Mouse (Mus musculus) E14TG2a.4 (cell line): Measurements from ENCODE around the gene Gpr34.

Source experiments
- H3K27me3 ChIP-seq: 2 replicates; pipeline ENCODE4 v1.6.1; 2014; ENCODE audit warnings: low read length, control low read depth; ENCODE audit not compliant: insufficient read depth
- H3K36me3 ChIP-seq: 2 replicates; pipeline ENCODE4 v1.6.1; 2014; ENCODE audit warnings: low read length, control low read depth; ENCODE audit not compliant: insufficient read depth
- H3K4me1 ChIP-seq: replicated peaks from 2 replicates; pipeline ENCODE4 v1.6.1; 2014; ENCODE audit warnings: low read depth, low read length, control low read depth
- H3K4me3 ChIP-seq: replicated peaks from 2 replicates; pipeline ENCODE4 v1.5.1; 2014; ENCODE audit warnings: mild to moderate bottlenecking, low read length
- H3K9me3 ChIP-seq: 2 replicates; pipeline ENCODE4 v1.6.1; 2014; ENCODE audit warnings: low read length, control low read depth
- CTCF ChIP-seq: conservative IDR thresholded peaks from 2 replicates; pipeline ENCODE4 v1.5.1; 2014; ENCODE audit warnings: low read length
- NANOG ChIP-seq: IDR thresholded peaks from 2 replicates; pipeline ENCODE4 v1.6.1; 2014; ENCODE audit warnings: borderline replicate concordance, low read length, mixed read lengths
- POU5F1 ChIP-seq: IDR thresholded peaks from 2 replicates; pipeline ENCODE4 v1.6.1; 2014; ENCODE audit warnings: low read length, borderline replicate concordance

Gene Gpr34

DNA sequence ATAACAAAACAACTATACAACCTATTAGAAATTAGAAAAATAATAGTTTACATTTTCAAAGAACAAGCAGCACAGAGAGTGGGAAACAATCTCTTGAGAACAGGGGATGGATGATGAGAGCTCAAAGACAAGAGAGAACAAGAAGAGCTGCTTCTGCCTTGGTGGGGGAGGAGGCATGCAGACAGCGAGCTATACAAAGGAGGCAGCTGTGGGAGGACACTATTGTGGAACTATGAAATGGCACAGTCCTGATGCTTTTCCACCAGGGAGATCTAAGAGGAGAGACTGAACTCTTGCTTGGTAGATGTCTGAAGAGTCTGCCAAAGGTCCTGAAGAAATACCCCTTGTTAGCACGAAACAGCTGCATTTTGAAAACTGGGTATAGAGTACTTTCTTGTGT is 56.5 kb downstream of the Gpr34 start:
- Histone ChIP-seq H3K9me3 (no peaks in the 10 kb centered on the region), H3K36me3 (no peaks in the 10 kb centered on the region), H3K4me1 (no peaks in the 10 kb centered on the region), H3K27me3 (no peaks in the 10 kb centered on the region), H3K4me3 (no peak overlapping the region)
- TF ChIP-seq NANOG (no peak), POU5F1 (no peak), CTCF (no peak)
